Mouse (Mus musculus) right cerebral cortex, postnatal 14 days (tissue): ENCODE measurements around the gene Srsf7.

Source experiments
- DNase-seq: peaks from one replicate; pipeline ENCODE4 v3.0.0; 2022

Gene Srsf7

GRCm38 (mm10) chr17:80152767-80153630 is 54.1 kb downstream of the Srsf7 start:
- no peak for DNase-seq

DNA sequence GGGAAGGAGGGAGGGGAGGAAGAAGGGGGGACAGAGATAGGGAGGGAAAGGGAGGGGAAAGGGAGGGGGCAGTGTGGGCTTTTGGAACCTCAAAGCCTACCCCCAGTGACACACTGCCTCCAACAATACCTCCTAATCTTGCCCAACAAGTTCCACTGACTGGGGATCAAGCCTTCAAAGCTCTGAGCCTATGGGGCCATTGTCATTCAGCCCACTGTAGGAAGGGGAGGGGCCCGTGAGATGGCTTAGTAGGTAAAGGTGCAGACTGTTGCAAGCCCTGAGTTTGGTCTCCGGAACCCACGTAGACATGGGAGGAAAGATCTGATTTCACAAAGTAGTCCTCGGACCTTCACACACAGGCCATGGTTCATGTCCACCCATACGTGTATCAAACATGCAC is 55.8 kb downstream of the Srsf7 start:
- DNase-seq = no peak
